Mouse (Mus musculus): ENCODE data around the gene S100a13.

Gene S100a13

GRCm38 (mm10) chr3:90506362-90506761 lies 7.9 kb upstream of the S100a13 start:
- no peak for DNase-seq (ENCODE audit: extremely low read depth, low read depth)

- peak; percentile 36 for DNase-seq (ENCODE audit: extremely low read depth, low read depth)
Measured at GRCm38 (mm10) chr3:90508287-90508949, 5.8 kb upstream of the S100a13 start.

GRCm38 (mm10) chr3:90508950-90509746 lies 5.1 kb upstream of the S100a13 start, which contains the start of gene Chtop:
Gene Chtop, minus strand, starts transcription at chr3:90509498.
- peak; percentile 97 for DNase-seq (ENCODE audit: extremely low read depth, low read depth)

- DNase-seq (ENCODE audit: extremely low read depth, low read depth), result no peak
Measured at GRCm38 (mm10) chr3:90509747-90510123, 4.5 kb upstream of the S100a13 start.

- no peak for DNase-seq (ENCODE audit: extremely low read depth, low read depth)
Measured at GRCm38 (mm10) chr3:90512276-90512675, 2.0 kb upstream of the S100a13 start.

GRCm38 (mm10) chr3:90512948-90513642 lies 1.1 kb upstream of the S100a13 start:
- DNase-seq (ENCODE audit: extremely low read depth, low read depth), result no peak

GRCm38 (mm10) chr3:90514691-90515090 lies 456 bp downstream of the S100a13 start:
- DNase-seq (ENCODE audit: extremely low read depth, low read depth), result peak; percentile 56

GRCm38 (mm10) chr3:90515242-90515641 lies 1.0 kb downstream of the S100a13 start:
- no peak for DNase-seq (ENCODE audit: extremely low read depth, low read depth)

GRCm38 (mm10) chr3:90515789-90516188 lies 1.6 kb downstream of the S100a13 start:
- DNase-seq (ENCODE audit: extremely low read depth, low read depth), result no peak

GRCm38 (mm10) chr3:90517711-90518110 lies 3.5 kb downstream of the S100a13 start:
- DNase-seq (ENCODE audit: extremely low read depth, low read depth), result no peak

GRCm38 (mm10) chr3:90525421-90525820 lies 11.2 kb downstream of the S100a13 start:
- DNase-seq (ENCODE audit: extremely low read depth, low read depth), result peak; percentile 67

GRCm38 (mm10) chr3:90526076-90526475 lies 11.8 kb downstream of the S100a13 start:
- no peak for DNase-seq (ENCODE audit: extremely low read depth, low read depth)

- peak; percentile 51 for DNase-seq (ENCODE audit: extremely low read depth, low read depth)
Measured at GRCm38 (mm10) chr3:90526580-90526979, 12.3 kb downstream of the S100a13 start, which contains the start of gene S100a14. Gene S100a14, plus strand, starts transcription at chr3:90526856.

GRCm38 (mm10) chr3:90527291-90527873 lies 13.1 kb downstream of the S100a13 start:
- DNase-seq (ENCODE audit: extremely low read depth, low read depth), result no peak

- no peak for DNase-seq (ENCODE audit: extremely low read depth, low read depth)
Measured at GRCm38 (mm10) chr3:90531713-90532112, 17.5 kb downstream of the S100a13 start.

GRCm38 (mm10) chr3:90535446-90535845 lies 21.2 kb downstream of the S100a13 start:
- no peak for DNase-seq (ENCODE audit: extremely low read depth, low read depth)

- no peak for DNase-seq (ENCODE audit: extremely low read depth, low read depth)
Measured at GRCm38 (mm10) chr3:90537141-90537904, 23.1 kb downstream of the S100a13 start, which contains the start of gene S100a16. Gene S100a16, plus strand, starts transcription at chr3:90537254.

- no peak for DNase-seq (ENCODE audit: extremely low read depth, low read depth)
Measured at GRCm38 (mm10) chr3:90537905-90538296, 23.7 kb downstream of the S100a13 start.

GRCm38 (mm10) chr3:90540904-90541303 lies 26.7 kb downstream of the S100a13 start:
- DNase-seq (ENCODE audit: extremely low read depth, low read depth), result no peak

GRCm38 (mm10) chr3:90549676-90550420 lies 35.6 kb downstream of the S100a13 start:
- DNase-seq (ENCODE audit: extremely low read depth, low read depth), result no peak
